Mouse (Mus musculus): ENCODE measurements around the gene Fer1l4. TPM values are rescaled to one million over a fixed set of nuclear protein-coding genes. Genes with fewer than 3 reads are reported as not detected.

The Fer1l4 gene
- polyA plus RNA-seq, 1 experiment from 2014 or later, result not detected

Other genes starting within 250 kb of the Fer1l4 start
- gene BC029722, start 233.5 kb downstream of the Fer1l4 start, polyA plus RNA-seq (2015; fragmentation: Nextera tagmentation; extraction: Ambion mirVana), result 10.8 and 12.0 TPM in 2 replicates
- gene Eif6, start 226.0 kb downstream of the Fer1l4 start, polyA plus RNA-seq (2015; fragmentation: Nextera tagmentation; extraction: Ambion mirVana), result 127 and 152 TPM in 2 replicates
- 0.06 and 0.09 TPM in 2 replicates for gene Fam83c, start 218.1 kb downstream of the Fer1l4 start, polyA plus RNA-seq (2015; fragmentation: Nextera tagmentation; extraction: Ambion mirVana)
- 99.7 and 108 TPM in 2 replicates for gene Uqcc1, start 122.6 kb downstream of the Fer1l4 start, polyA plus RNA-seq (2015; fragmentation: Nextera tagmentation; extraction: Ambion mirVana)
- gene Gm15557, start 112.2 kb downstream of the Fer1l4 start, polyA plus RNA-seq (2015; fragmentation: Nextera tagmentation; extraction: Ambion mirVana), result not detected in 2 replicates
- 0.37 and 0.64 TPM in 2 replicates for gene Gdf5, start 107.6 kb downstream of the Fer1l4 start, polyA plus RNA-seq (2015; fragmentation: Nextera tagmentation; extraction: Ambion mirVana)
- gene Cep250, start 96.5 kb downstream of the Fer1l4 start, polyA plus RNA-seq (2015; fragmentation: Nextera tagmentation; extraction: Ambion mirVana), result 9.4 and 9.6 TPM in 2 replicates
- 0.85 and 1.0 TPM in 2 replicates for gene 6430550D23Rik, start 45.0 kb downstream of the Fer1l4 start, polyA plus RNA-seq (2015; fragmentation: Nextera tagmentation; extraction: Ambion mirVana)
- 171 and 177 TPM in 2 replicates for gene Ergic3, start 44.9 kb downstream of the Fer1l4 start, polyA plus RNA-seq (2015; fragmentation: Nextera tagmentation; extraction: Ambion mirVana)
- 2.1 and 2.3 TPM in 2 replicates for gene Spag4, start 12.2 kb upstream of the Fer1l4 start, polyA plus RNA-seq (2015; fragmentation: Nextera tagmentation; extraction: Ambion mirVana)
- 22.7 and 28.4 TPM in 2 replicates for gene Cpne1, start 59.0 kb upstream of the Fer1l4 start, polyA plus RNA-seq (2015; fragmentation: Nextera tagmentation; extraction: Ambion mirVana)
- gene Rbm12, start 59.0 kb upstream of the Fer1l4 start, polyA plus RNA-seq (2015; fragmentation: Nextera tagmentation; extraction: Ambion mirVana), result 18.3 and 20.4 TPM in 2 replicates
- gene Gm28036, start 74.1 kb upstream of the Fer1l4 start, polyA plus RNA-seq (2015; fragmentation: Nextera tagmentation; extraction: Ambion mirVana), result 10.4 and 13.7 TPM in 2 replicates
- 382 and 427 TPM in 2 replicates for gene Romo1, start 91.1 kb upstream of the Fer1l4 start, polyA plus RNA-seq (2015; fragmentation: Nextera tagmentation; extraction: Ambion mirVana)
- 58.1 and 61.1 TPM in 2 replicates for gene Nfs1, start 91.2 kb upstream of the Fer1l4 start, polyA plus RNA-seq (2015; fragmentation: Nextera tagmentation; extraction: Ambion mirVana)
- gene Rbm39, start 127.3 kb upstream of the Fer1l4 start, polyA plus RNA-seq (2015; fragmentation: Nextera tagmentation; extraction: Ambion mirVana), result 360 and 386 TPM in 2 replicates
- gene Phf20, start 143.5 kb upstream of the Fer1l4 start, polyA plus RNA-seq (2015; fragmentation: Nextera tagmentation; extraction: Ambion mirVana), result 46.9 and 48.6 TPM in 2 replicates